Mouse (Mus musculus) kidney, postnatal 0 days (tissue): ENCODE data around the gene Atp13a4. TPM values are rescaled to one million over a fixed set of nuclear protein-coding genes. Genes with fewer than 3 reads are reported as not detected.
A peak's percentile ranks its signal among the peaks of the same experiment; 100 is the strongest.

Experiments used
- ATAC-seq: fragments of 200-750 bp; cut with Nextera tagmentation; replicated peaks from 2 replicates; pipeline ENCODE4 v1.8.0; 2017; ENCODE audit warnings: low read depth, moderate number of reproducible peaks, moderate TSS enrichment, moderate library complexity; ENCODE audit not compliant: low FRiP score
- DNase-seq: peaks from one replicate; pipeline ENCODE4 v3.0.0-alpha.2; 2016; ENCODE audit warnings: low spot score
- H3K27ac ChIP-seq: fragments of 300-500 bp; sonication (generic); 2 replicates; pipeline ENCODE4 v1.5.1; 2014; ENCODE audit warnings: mild to moderate bottlenecking
- H3K27me3 ChIP-seq: fragments of 300-500 bp; sonication (generic); 2 replicates; pipeline ENCODE4 v1.6.1; 2014; ENCODE audit warnings: low read length, mixed read lengths; ENCODE audit not compliant: insufficient read depth
- H3K36me3 ChIP-seq: fragments of 300-500 bp; sonication (generic); 2 replicates; pipeline ENCODE4 v1.6.1; 2014; ENCODE audit warnings: low read length, mixed read lengths; ENCODE audit not compliant: insufficient read depth
- H3K4me1 ChIP-seq: fragments of 300-500 bp; sonication (generic); replicated peaks from 2 replicates; pipeline ENCODE4 v1.6.1; 2014; ENCODE audit warnings: antibody characterized with exemption, low read length, mixed read lengths; ENCODE audit not compliant: insufficient read depth
- H3K4me2 ChIP-seq: fragments of 300-500 bp; sonication (generic); 2 replicates; pipeline ENCODE4 v1.6.1; 2014; ENCODE audit warnings: mild to moderate bottlenecking, low read length, moderate library complexity, mixed read lengths
- H3K4me3 ChIP-seq: fragments of 300-500 bp; sonication (generic); replicated peaks from 2 replicates; pipeline ENCODE4 v1.5.1; 2014; ENCODE audit warnings: low read depth, low read length
- H3K9ac ChIP-seq: fragments of 300-500 bp; sonication (generic); 2 replicates; pipeline ENCODE4 v1.6.1; 2014; ENCODE audit warnings: low read depth, low read length
- H3K9me3 ChIP-seq: fragments of 300-500 bp; sonication (generic); replicated peaks from 2 replicates; pipeline ENCODE4 v1.6.1; 2016; ENCODE audit warnings: low read length, inconsistent platforms, mixed read lengths
- CTCF ChIP-seq: IDR thresholded peaks from 2 replicates; pipeline ENCODE4 v1.5.1; 2016; ENCODE audit warnings: antibody characterized with exemption, low read depth, mild to moderate bottlenecking, moderate library complexity
- WGBS: fragments of 180-500 bp; shearing (Covaris S2); extraction: QIAGEN DNeasy Blood & Tissue Kit; methylation state at CpG from one replicate; pipeline ENCODE4 v1.1.7; 2014; 5-methylcytosine and 5-hydroxymethylcytosine counted together
- polyA plus RNA-seq: library from polyadenylated mRNA; unstranded; fragments of >200 nt; fragmentation: Nextera tagmentation; extraction: Ambion mirVana; gene quantifications from 2 replicates; pipeline ENCODE4 v1.2.1, GENCODE M21; 2015

Gene Atp13a4
- polyA plus RNA-seq, 1 experiment from 2014 or later: 2.6 TPM

- ATAC-seq (no peak), DNase-seq (no peak)
- H3K4me3 ChIP-seq: no peak overlapping the region
- no peaks in the 10 kb centered on the region for H3K36me3 ChIP-seq
- H3K27me3 ChIP-seq: no peaks in the 10 kb centered on the region
- no peaks in the 10 kb centered on the region for H3K4me1 ChIP-seq
- no peak overlapping the region for H3K4me2 ChIP-seq
- no peak overlapping the region for H3K9ac ChIP-seq
- no peaks in the 10 kb centered on the region for H3K9me3 ChIP-seq
- 70% methylated on average over 9 of the region's 9 CpGs for WGBS
- H3K27ac ChIP-seq: no peak overlapping the region
- no peak for TF ChIP-seq CTCF
These were observed 40.5 kb downstream of the Atp13a4 start for GRCm38 (mm10) chr16:29504198-29504597.

- H3K27me3 ChIP-seq: no peaks in the 10 kb centered on the region
- no peak for ATAC-seq
- H3K4me3 ChIP-seq: no peak overlapping the region
- H3K9ac ChIP-seq: no peak overlapping the region
- no peak overlapping the region for H3K4me2 ChIP-seq
- no peaks in the 10 kb centered on the region for H3K36me3 ChIP-seq
- no peaks in the 10 kb centered on the region for H3K4me1 ChIP-seq
- 70% methylated on average over 3 of the region's 3 CpGs for WGBS
- no peak for TF ChIP-seq CTCF
- H3K27ac ChIP-seq: no peak overlapping the region
- no peak for DNase-seq
- H3K9me3 ChIP-seq: no peaks in the 10 kb centered on the region
These were observed 53.6 kb downstream of the Atp13a4 start for GRCm38 (mm10) chr16:29491031-29491430.

- Histone ChIP-seq H3K36me3 (no peaks in the 10 kb centered on the region), H3K4me1 (no peaks in the 10 kb centered on the region), H3K27me3 (no peaks in the 10 kb centered on the region; the same call in 1 of the 2 replicates), H3K4me2 (no peak overlapping the region), H3K9ac (no peak overlapping the region), H3K9me3 (no peaks in the 10 kb centered on the region), H3K4me3 (no peak overlapping the region), H3K27ac (no peak overlapping the region)
- DNase-seq (peak; percentile 11), ATAC-seq (no peak)
- TF ChIP-seq CTCF: no peak
These were observed 63.2 kb downstream of the Atp13a4 start for GRCm38 (mm10) chr16:29481439-29481838.

GRCm38 (mm10) chr16:29480396-29480795, 64.3 kb downstream of the Atp13a4 start:
- no peaks in the 10 kb centered on the region; the same call in 1 of the 2 replicates for H3K27me3 ChIP-seq
- no peak overlapping the region for H3K27ac ChIP-seq
- H3K4me1 ChIP-seq: no peaks in the 10 kb centered on the region
- H3K4me2 ChIP-seq: no peak overlapping the region
- TF ChIP-seq CTCF: no peak
- H3K4me3 ChIP-seq: no peak overlapping the region
- ATAC-seq (no peak), DNase-seq (no peak)
- H3K9ac ChIP-seq: no peak overlapping the region
- WGBS: 87% methylated on average over 6 of the region's 6 CpGs
- H3K36me3 ChIP-seq: no peaks in the 10 kb centered on the region
- no peaks in the 10 kb centered on the region for H3K9me3 ChIP-seq

- Histone ChIP-seq H3K4me2 (no peak overlapping the region), H3K9me3 (no peaks in the 10 kb centered on the region), H3K36me3 (no peaks in the 10 kb centered on the region), H3K4me1 (no peaks in the 10 kb centered on the region), H3K27me3 (no peaks in the 10 kb centered on the region), H3K9ac (no peak overlapping the region), H3K4me3 (no peak overlapping the region), H3K27ac (no peak overlapping the region)
- WGBS: 64% methylated on average over 3 of the region's 3 CpGs
- DNase-seq (no peak), ATAC-seq (no peak)
- no peak for TF ChIP-seq CTCF
These were observed 80.9 kb downstream of the Atp13a4 start for GRCm38 (mm10) chr16:29463798-29464197.

- Histone ChIP-seq H3K9me3 (no peaks in the 10 kb centered on the region), H3K4me2 (no peak overlapping the region), H3K27me3 (no peaks in the 10 kb centered on the region), H3K4me1 (no peaks in the 10 kb centered on the region), H3K27ac (no peak overlapping the region), H3K9ac (no peak overlapping the region), H3K36me3 (no peaks in the 10 kb centered on the region), H3K4me3 (no peak overlapping the region)
- TF ChIP-seq CTCF: no peak; the same call in 1 of the 2 replicates
- ATAC-seq (no peak), DNase-seq (no peak)
- 43% methylated on average over 10 of the region's 10 CpGs for WGBS
These were observed 85.3 kb downstream of the Atp13a4 start for GRCm38 (mm10) chr16:29459331-29459730.

- Histone ChIP-seq H3K27me3 (no peaks in the 10 kb centered on the region), H3K36me3 (no peaks in the 10 kb centered on the region), H3K9me3 (no peaks in the 10 kb centered on the region), H3K4me3 (no peak overlapping the region), H3K4me2 (no peak overlapping the region), H3K27ac (no peak overlapping the region), H3K4me1 (no peaks in the 10 kb centered on the region), H3K9ac (no peak overlapping the region)
- ATAC-seq (no peak), DNase-seq (no peak)
- no peak for TF ChIP-seq CTCF
- WGBS: 83% methylated on average over 2 of the region's 2 CpGs
These were observed 87.8 kb downstream of the Atp13a4 start for GRCm38 (mm10) chr16:29456851-29457250.
